Mouse (Mus musculus): ENCODE results near the gene Abtb1.

GRCm38 (mm10) chr6:88838613-88839012 lies 3.2 kb downstream of the Abtb1 start:
- TF ChIP-seq EP300 (optimal IDR thresholded peaks at IDR 0.05) (no peak), CTCF (IDR thresholded peaks at IDR 0.05; ENCODE audit: low read depth) (no peak)
